Mouse (Mus musculus): Measurements from ENCODE around the gene Cacnb4. TPM values are rescaled to one million over a fixed set of nuclear protein-coding genes. Genes with fewer than 3 reads are reported as not detected.

The Cacnb4 gene
- polyA plus RNA-seq, 1 experiment = 0.07 TPM

- Histone ChIP-seq H3K9me3 (no peaks in the 10 kb centered on the region), H3K4me1 (peaks cover 15% of the 10 kb centered on the region), H3K36me3 (replicated peaks; ENCODE audit: low read length) (no peaks in the 10 kb centered on the region), H3K27me3 (replicated peaks) (peaks cover 26% of the 10 kb centered on the region), H3K4me3 (replicated peaks) (no peak overlapping the region)
- TF ChIP-seq FLI1 (IDR thresholded peaks at IDR 0.05; ENCODE audit: low read length) (no peak), GATA1 (IDR thresholded peaks at IDR 0.05; ENCODE audit: borderline replicate concordance, low read length) (no peak)
Observed at GRCm38 (mm10) chr2:52476801-52477549, 199.7 kb downstream of the Cacnb4 start.

- Histone ChIP-seq H3K9me3 (no peaks in the 10 kb centered on the region), H3K4me3 (replicated peaks) (no peak overlapping the region)
- no peak for TF ChIP-seq GATA1 (IDR thresholded peaks at IDR 0.05; ENCODE audit: borderline replicate concordance, low read length)
- TF ChIP-seq FLI1 (IDR thresholded peaks at IDR 0.05; ENCODE audit: low read length) = no peak
Observed at GRCm38 (mm10) chr2:52475854-52476253, 200.8 kb downstream of the Cacnb4 start.

DNA sequence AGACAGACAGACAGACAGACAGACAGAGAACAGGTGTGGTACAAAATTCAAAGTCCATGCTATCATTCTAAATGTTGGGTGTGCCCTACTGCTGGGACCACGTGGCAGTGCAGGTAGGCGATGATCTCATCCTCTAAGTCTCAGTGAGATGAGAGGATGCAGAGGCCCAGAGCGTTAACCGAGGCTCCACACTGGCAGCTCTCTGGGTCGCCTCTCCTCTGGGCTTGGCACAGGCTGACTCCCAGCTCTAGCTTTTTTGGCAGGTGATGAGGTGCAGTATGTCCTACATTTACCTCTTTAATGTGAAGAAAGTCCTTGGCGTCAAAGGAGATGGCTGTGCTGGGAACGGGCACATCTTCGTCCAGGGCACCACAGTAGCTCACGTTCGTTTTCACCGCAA, 202.1 kb downstream of the Cacnb4 start:
- no peaks in the 10 kb centered on the region for H3K9me3 ChIP-seq
- H3K4me1 ChIP-seq = peaks cover 21% of the 10 kb centered on the region
- H3K27me3 ChIP-seq (replicated peaks) = peaks cover 24% of the 10 kb centered on the region
- TF ChIP-seq FLI1 (IDR thresholded peaks at IDR 0.05; ENCODE audit: low read length) (no peak), GATA1 (IDR thresholded peaks at IDR 0.05; ENCODE audit: borderline replicate concordance, low read length) (no peak)
- H3K36me3 ChIP-seq (replicated peaks; ENCODE audit: low read length) = no peaks in the 10 kb centered on the region
- no peak overlapping the region for H3K4me3 ChIP-seq (replicated peaks)

More at GRCm38 (mm10) chr2:52475854-52476253, 200.8 kb downstream of the Cacnb4 start:
- H3K27me3 ChIP-seq (replicated peaks) = peaks cover 26% of the 10 kb centered on the region
- no peaks in the 10 kb centered on the region for H3K36me3 ChIP-seq (replicated peaks; ENCODE audit: low read length)
- H3K4me1 ChIP-seq = peaks cover 21% of the 10 kb centered on the region

GRCm38 (mm10) chr2:52471545-52472291, 204.9 kb downstream of the Cacnb4 start:
- H3K36me3 ChIP-seq (replicated peaks; ENCODE audit: low read length) = no peaks in the 10 kb centered on the region
- no peaks in the 10 kb centered on the region for H3K9me3 ChIP-seq
- H3K27me3 ChIP-seq (replicated peaks) = peaks cover 14% of the 10 kb centered on the region
- peaks cover 20% of the 10 kb centered on the region for H3K4me1 ChIP-seq
- TF ChIP-seq GATA1 (IDR thresholded peaks at IDR 0.05; ENCODE audit: borderline replicate concordance, low read length) (no peak), FLI1 (IDR thresholded peaks at IDR 0.05; ENCODE audit: low read length) (no peak)
- no peak overlapping the region for H3K4me3 ChIP-seq (replicated peaks)

DNA sequence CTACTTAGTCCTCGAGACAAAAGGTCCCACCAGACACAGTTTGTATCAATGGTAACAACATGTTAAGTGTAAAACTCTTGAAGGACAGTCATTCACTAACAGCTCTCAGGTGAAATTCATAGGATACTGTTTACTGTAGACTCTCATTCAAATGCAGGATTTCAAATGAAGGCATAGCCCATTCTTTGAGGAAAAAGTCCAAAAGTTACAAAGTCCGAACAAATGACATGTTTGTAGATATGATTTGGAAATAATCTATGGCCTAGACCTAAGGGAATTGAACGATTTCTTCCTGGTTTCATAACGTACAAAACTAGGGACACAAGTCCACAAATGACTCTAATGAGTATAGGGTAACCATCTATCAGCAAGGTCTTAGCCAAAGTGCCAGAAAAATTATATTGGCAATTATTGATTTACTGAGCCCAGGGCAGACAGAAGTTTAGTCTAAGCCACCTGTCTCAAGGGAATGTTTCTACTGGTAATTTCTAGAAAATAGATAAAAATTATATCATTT, 206.5 kb downstream of the Cacnb4 start:
- TF ChIP-seq FLI1 (IDR thresholded peaks at IDR 0.05; ENCODE audit: low read length) = no peak
- peaks cover 19% of the 10 kb centered on the region for H3K27me3 ChIP-seq (replicated peaks)
- H3K36me3 ChIP-seq (replicated peaks; ENCODE audit: low read length) = no peaks in the 10 kb centered on the region
- no peak overlapping the region for H3K4me3 ChIP-seq (replicated peaks)
- H3K9me3 ChIP-seq = no peaks in the 10 kb centered on the region
- peaks cover 11% of the 10 kb centered on the region for H3K4me1 ChIP-seq

GRCm38 (mm10) chr2:52467629-52468028, 209.0 kb downstream of the Cacnb4 start:
- H3K9me3 ChIP-seq = no peaks in the 10 kb centered on the region
- H3K4me1 ChIP-seq = peaks cover 11% of the 10 kb centered on the region
- no peaks in the 10 kb centered on the region for H3K36me3 ChIP-seq (replicated peaks; ENCODE audit: low read length)
- H3K4me3 ChIP-seq (replicated peaks) = no peak overlapping the region
- H3K27me3 ChIP-seq (replicated peaks) = peaks cover 10% of the 10 kb centered on the region
- TF ChIP-seq FLI1 (IDR thresholded peaks at IDR 0.05; ENCODE audit: low read length) (no peak), GATA1 (IDR thresholded peaks at IDR 0.05; ENCODE audit: borderline replicate concordance, low read length) (no peak)

- no peaks in the 10 kb centered on the region for H3K4me1 ChIP-seq
- peaks cover 9% of the 10 kb centered on the region for H3K27me3 ChIP-seq (replicated peaks)
- TF ChIP-seq GATA1 (IDR thresholded peaks at IDR 0.05; ENCODE audit: borderline replicate concordance, low read length) = no peak
- no peak for TF ChIP-seq FLI1 (IDR thresholded peaks at IDR 0.05; ENCODE audit: low read length)
- H3K36me3 ChIP-seq (replicated peaks; ENCODE audit: low read length) = no peaks in the 10 kb centered on the region
- H3K4me3 ChIP-seq (replicated peaks) = no peak overlapping the region
- no peaks in the 10 kb centered on the region for H3K9me3 ChIP-seq
Observed at GRCm38 (mm10) chr2:52461206-52461967, 215.2 kb downstream of the Cacnb4 start.

DNA sequence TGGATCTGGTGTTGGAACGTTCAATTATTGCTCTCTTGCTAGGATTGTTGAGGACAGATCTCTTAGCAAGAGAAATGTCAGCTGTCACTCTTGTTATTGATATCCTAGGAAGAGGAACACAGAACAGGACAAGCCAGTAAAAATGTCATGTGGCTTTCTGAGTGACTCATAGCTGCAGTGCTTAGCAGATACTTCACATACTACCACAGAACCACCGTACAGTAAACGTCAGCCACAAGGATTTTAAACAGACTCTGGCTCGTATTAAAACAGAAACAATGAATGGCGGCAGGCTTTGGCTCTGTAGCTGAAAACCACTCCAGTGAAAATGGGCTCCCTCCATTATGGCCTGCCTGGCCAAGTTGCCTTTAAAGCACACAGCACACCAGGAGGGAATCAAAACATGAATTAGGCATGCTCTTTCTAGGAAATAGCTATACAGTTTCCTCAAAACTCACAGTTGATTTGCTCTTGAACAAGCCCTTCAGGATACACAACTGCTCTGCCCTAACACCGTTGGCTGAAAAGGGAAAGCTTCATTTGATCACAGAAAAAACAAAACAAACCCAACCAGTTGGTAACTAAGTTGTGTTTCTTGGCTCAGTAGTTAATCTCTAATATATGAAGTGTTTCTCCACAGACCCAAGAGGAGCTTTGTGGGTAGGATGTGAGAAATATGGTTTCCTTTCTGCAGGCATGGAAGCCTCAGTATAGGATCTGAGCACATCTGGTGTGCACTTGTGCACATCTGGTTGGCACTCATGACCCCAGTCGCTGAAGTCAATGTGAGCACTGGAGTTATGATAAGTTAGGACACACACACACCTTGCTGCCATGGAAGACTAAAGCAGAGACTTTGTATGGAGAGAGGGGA, 220.8 kb downstream of the Cacnb4 start:
- Histone ChIP-seq H3K27me3 (replicated peaks) (peaks cover 5% of the 10 kb centered on the region), H3K4me1 (peaks cover 4% of the 10 kb centered on the region; the same call in 1 of the 2 replicates), H3K36me3 (replicated peaks; ENCODE audit: low read length) (no peaks in the 10 kb centered on the region), H3K4me3 (replicated peaks) (no peak overlapping the region), H3K9me3 (no peaks in the 10 kb centered on the region)
- TF ChIP-seq GATA1 (IDR thresholded peaks at IDR 0.05; ENCODE audit: borderline replicate concordance, low read length) = no peak
- TF ChIP-seq FLI1 (IDR thresholded peaks at IDR 0.05; ENCODE audit: low read length) = no peak

- Histone ChIP-seq H3K4me1 (no peaks in the 10 kb centered on the region), H3K4me3 (replicated peaks) (no peak overlapping the region)
Observed at GRCm38 (mm10) chr2:52449818-52450217, 226.8 kb downstream of the Cacnb4 start.

More at GRCm38 (mm10) chr2:52449818-52450217, 226.8 kb downstream of the Cacnb4 start:
- Histone ChIP-seq H3K36me3 (replicated peaks; ENCODE audit: low read length) (no peaks in the 10 kb centered on the region), H3K9me3 (no peaks in the 10 kb centered on the region), H3K27me3 (replicated peaks) (peaks cover 25% of the 10 kb centered on the region)
- TF ChIP-seq GATA1 (IDR thresholded peaks at IDR 0.05; ENCODE audit: borderline replicate concordance, low read length) (no peak), FLI1 (IDR thresholded peaks at IDR 0.05; ENCODE audit: low read length) (no peak)

All from megakaryocyte, embryonic 14.5 days (primary cell).